Mouse (Mus musculus) myocyte (in vitro differentiated cells): ENCODE measurements around the gene Hs3st6. TPM values are rescaled to one million over a fixed set of nuclear protein-coding genes. Genes with fewer than 3 reads are reported as not detected.

Experiments used
- H3K27me3 ChIP-seq: one replicate; pipeline ENCODE4 v1.6.1; 2011; ENCODE audit not compliant: control insufficient read depth, insufficient read depth, insufficient read length
- H3K36me3 ChIP-seq: one replicate; pipeline ENCODE4 v1.6.1; 2011; ENCODE audit not compliant: control insufficient read depth, insufficient read depth
- H3K4me2 ChIP-seq: one replicate; pipeline ENCODE4 v1.6.1; 2011; ENCODE audit warnings: low read depth, control low read depth
- H3K4me3 ChIP-seq: one replicate; pipeline ENCODE4 v1.5.1; 2011; ENCODE audit warnings: mild to moderate bottlenecking, control low read depth, moderate library complexity
- H3K79me2 ChIP-seq: one replicate; pipeline ENCODE4 v1.6.1; 2011; ENCODE audit not compliant: control insufficient read depth, insufficient read depth
- H3ac ChIP-seq: one replicate; pipeline ENCODE4 v1.6.1; 2011; ENCODE audit not compliant: control insufficient read depth, insufficient read length
- CEBPB ChIP-seq: IDR thresholded peaks from 2 replicates; pipeline ENCODE4 v1.6.1; 2011; ENCODE audit warnings: mild to moderate bottlenecking, moderate library complexity; ENCODE audit not compliant: poor library complexity, insufficient read depth, severe bottlenecking
- E2F4 ChIP-seq: IDR thresholded peaks from one replicate; pipeline ENCODE4 v1.6.1; 2011; ENCODE audit warnings: mild to moderate bottlenecking, control low read depth, moderate library complexity; ENCODE audit not compliant: insufficient read depth
- MAX ChIP-seq: IDR thresholded peaks from one replicate; pipeline ENCODE4 v1.6.1; 2011; ENCODE audit warnings: low read depth, mild to moderate bottlenecking, control low read depth
- MYOD1 ChIP-seq, 3 experiments: IDR thresholded peaks; one replicate each; pipeline ENCODE4 v1.6.1; 2011; ENCODE audit warnings: control low read depth in 2 of 3, low read depth in 2 of 3, mild to moderate bottlenecking in 2 of 3, moderate library complexity in 1 of 3; ENCODE audit not compliant: insufficient read length in 2 of 3, control insufficient read depth in 1 of 3
- MYOG ChIP-seq, 3 experiments: IDR thresholded peaks; one replicate each; pipeline ENCODE4 v1.6.1; 2011; ENCODE audit warnings: control low read depth in 2 of 3, low read depth in 2 of 3, mild to moderate bottlenecking in 2 of 3; ENCODE audit not compliant: insufficient read length in 2 of 3, control insufficient read depth in 1 of 3, insufficient read depth in 1 of 3
- POLR2A ChIP-seq: IDR thresholded peaks from one replicate; pipeline ENCODE4 v1.6.1; 2011; ENCODE audit warnings: low read depth, mild to moderate bottlenecking, control low read depth, moderate library complexity; ENCODE audit not compliant: insufficient read length
- POLR2AphosphoS2 ChIP-seq: IDR thresholded peaks from one replicate; pipeline ENCODE4 v1.6.1; 2011; ENCODE audit warnings: low read depth, control low read depth; ENCODE audit not compliant: insufficient read length
- REST ChIP-seq: IDR thresholded peaks from one replicate; pipeline ENCODE4 v1.6.1; 2011; ENCODE audit warnings: mild to moderate bottlenecking, control low read depth, moderate library complexity; ENCODE audit not compliant: insufficient read depth, insufficient read length
- SRF ChIP-seq: IDR thresholded peaks from one replicate; pipeline ENCODE4 v1.6.1; 2011; ENCODE audit warnings: low read depth; ENCODE audit not compliant: control insufficient read depth, insufficient read length
- TCF12 ChIP-seq: IDR thresholded peaks from one replicate; pipeline ENCODE4 v1.6.1; 2011; ENCODE audit warnings: mild to moderate bottlenecking, control low read depth; ENCODE audit not compliant: poor library complexity, insufficient read depth, severe bottlenecking
- TCF3 ChIP-seq: IDR thresholded peaks from one replicate; pipeline ENCODE4 v1.6.1; 2011; ENCODE audit warnings: low read depth, control low read depth; ENCODE audit not compliant: insufficient read length
- USF1 ChIP-seq: IDR thresholded peaks from one replicate; pipeline ENCODE4 v1.6.1; 2011; ENCODE audit warnings: low read depth, mild to moderate bottlenecking, control low read depth, moderate library complexity
- polyA plus RNA-seq: library from polyadenylated mRNA; unstranded; fragments of >200 nt; fragmentation: generic; extraction: Trizol; gene quantifications from one replicate; pipeline ENCODE4 v1.2.1, GENCODE M21; 2012; ENCODE audit warnings: missing spikeins

Gene Hs3st6
- polyA plus RNA-seq, 1 experiment: not detected

- H3K79me2 ChIP-seq: peaks cover 40% of the 10 kb centered on the region
- H3K4me2 ChIP-seq: peak overlapping the region; percentile 95
- peak overlapping the region; percentile 77 for H3K4me3 ChIP-seq
- TF ChIP-seq MYOG (IDR thresholded peaks at IDR 0.05; ENCODE audit: control insufficient read depth in 1 of 3, insufficient read depth in 1 of 3, insufficient read length in 2 of 3, low read depth in 2 of 3): no peak
- TF ChIP-seq USF1: no peak
- TF ChIP-seq E2F4: no peak
- peak; percentile 46 for TF ChIP-seq POLR2A
- no peak for TF ChIP-seq CEBPB
- TF ChIP-seq REST: no peak
- no peak for TF ChIP-seq MAX
- peak; percentile 77 for TF ChIP-seq POLR2AphosphoS2
- TF ChIP-seq TCF3: no peak
- no peak for TF ChIP-seq SRF
- no peak for TF ChIP-seq TCF12
- no peak for TF ChIP-seq MYOD1 (IDR thresholded peaks at IDR 0.05; ENCODE audit: control insufficient read depth in 1 of 3, insufficient read length in 2 of 3, low read depth in 2 of 3)
- H3K27me3 ChIP-seq: no peaks in the 10 kb centered on the region
- peaks cover 11% of the 10 kb centered on the region for H3K36me3 ChIP-seq
- no peak overlapping the region for H3ac ChIP-seq
These were observed 30.4 kb upstream of the Hs3st6 start for GRCm38 (mm10) chr17:24722220-24722924.

GRCm38 (mm10) chr17:24723122-24723880 lies 29.5 kb upstream of the Hs3st6 start:
- Histone ChIP-seq H3K27me3 (no peaks in the 10 kb centered on the region), H3K4me2 (peak overlapping the region; percentile 95), H3K4me3 (peak overlapping the region; percentile 77), H3ac (peak overlapping the region; percentile 21), H3K79me2 (peaks cover 40% of the 10 kb centered on the region), H3K36me3 (peaks cover 11% of the 10 kb centered on the region)
- no peak for TF ChIP-seq SRF
- no peak for TF ChIP-seq MAX
- no peak for TF ChIP-seq POLR2A
- TF ChIP-seq REST: no peak
- TF ChIP-seq POLR2AphosphoS2: no peak
- TF ChIP-seq USF1: no peak
- no peak for TF ChIP-seq TCF3
- TF ChIP-seq MYOD1 (IDR thresholded peaks at IDR 0.05; ENCODE audit: control insufficient read depth in 1 of 3, insufficient read length in 2 of 3, low read depth in 2 of 3): no peak
- TF ChIP-seq TCF12: no peak
- TF ChIP-seq CEBPB: no peak
- no peak for TF ChIP-seq E2F4
- no peak for TF ChIP-seq MYOG (IDR thresholded peaks at IDR 0.05; ENCODE audit: control insufficient read depth in 1 of 3, insufficient read depth in 1 of 3, insufficient read length in 2 of 3, low read depth in 2 of 3)

GRCm38 (mm10) chr17:24723881-24724180 lies 29.0 kb upstream of the Hs3st6 start:
- H3K4me3 ChIP-seq: peak overlapping the region; percentile 77
- H3K4me2 ChIP-seq: peak overlapping the region; percentile 95
- TF ChIP-seq SRF (no peak), POLR2A (no peak), POLR2AphosphoS2 (no peak), TCF3 (no peak), TCF12 (no peak), MYOG (IDR thresholded peaks at IDR 0.05; ENCODE audit: control insufficient read depth in 1 of 3, insufficient read depth in 1 of 3, insufficient read length in 2 of 3, low read depth in 2 of 3) (no peak), E2F4 (no peak)
- peaks cover 35% of the 10 kb centered on the region for H3K79me2 ChIP-seq
- no peaks in the 10 kb centered on the region for H3K27me3 ChIP-seq
- H3K36me3 ChIP-seq: peaks cover 11% of the 10 kb centered on the region
- H3ac ChIP-seq: peak overlapping the region; percentile 21

- TF ChIP-seq MAX: no peak
- TF ChIP-seq USF1: no peak
- peak; percentile 94 for TF ChIP-seq POLR2A
- TF ChIP-seq MYOG (IDR thresholded peaks at IDR 0.05; ENCODE audit: control insufficient read depth in 1 of 3, insufficient read depth in 1 of 3, insufficient read length in 2 of 3, low read depth in 2 of 3): peak in 2 of 3 experiments; percentile 28 to 49
- TF ChIP-seq TCF12: no peak
- peak; percentile 46 for TF ChIP-seq SRF
- TF ChIP-seq E2F4: no peak
- TF ChIP-seq POLR2AphosphoS2: peak; percentile 95
- TF ChIP-seq MYOD1 (IDR thresholded peaks at IDR 0.05; ENCODE audit: control insufficient read depth in 1 of 3, insufficient read length in 2 of 3, low read depth in 2 of 3): peak in 2 of 3 experiments; percentile 40 to 64
- Histone ChIP-seq H3K79me2 (peaks cover 32% of the 10 kb centered on the region), H3K36me3 (peaks cover 11% of the 10 kb centered on the region), H3ac (peak within 1 kb of the TSS; percentile 21), H3K4me2 (peak within 1 kb of the TSS; percentile 95), H3K4me3 (peak within 1 kb of the TSS; percentile 77), H3K27me3 (no peaks in the 10 kb centered on the region)
These were observed 28.6 kb upstream of the Hs3st6 start, which contains the start of gene Ndufb10 for GRCm38 (mm10) chr17:24724184-24724583. Gene Ndufb10, minus strand, starts transcription at chr17:24724478.
